Mouse (Mus musculus) liver, embryonic 16.5 days (tissue): ENCODE data around the gene Sec23a. TPM values are rescaled to one million over a fixed set of nuclear protein-coding genes. Genes with fewer than 3 reads are reported as not detected.

Source experiments
- ATAC-seq: fragments of 200-750 bp; cut with Nextera tagmentation; 2 replicates; pipeline ENCODE4 v1.8.0; 2017; ENCODE audit warnings: low read depth, mild to moderate bottlenecking, moderate number of reproducible peaks, moderate library complexity
- H3K27ac ChIP-seq: fragments of 300-500 bp; sonication (generic); 2 replicates; pipeline ENCODE4 v1.5.1; 2014; ENCODE audit warnings: mild to moderate bottlenecking, low read length
- H3K27me3 ChIP-seq: fragments of 300-500 bp; sonication (generic); 2 replicates; pipeline ENCODE4 v1.6.1; 2014; ENCODE audit warnings: low read depth, low read length, mixed read lengths; ENCODE audit not compliant: control insufficient read depth, insufficient read depth
- H3K36me3 ChIP-seq: fragments of 300-500 bp; sonication (generic); 2 replicates; pipeline ENCODE4 v1.6.1; 2014; ENCODE audit warnings: mild to moderate bottlenecking; ENCODE audit not compliant: control insufficient read depth, insufficient read depth
- H3K4me1 ChIP-seq: fragments of 300-500 bp; sonication (generic); 2 replicates; pipeline ENCODE4 v1.6.1; 2014; ENCODE audit warnings: low read depth, low read length, mixed read lengths; ENCODE audit not compliant: control insufficient read depth
- H3K4me2 ChIP-seq: fragments of 300-500 bp; sonication (generic); 2 replicates; pipeline ENCODE4 v1.6.1; 2014; ENCODE audit warnings: low read depth, low read length, mixed read lengths
- H3K4me3 ChIP-seq: fragments of 300-500 bp; sonication (generic); 2 replicates; pipeline ENCODE4 v1.5.1; 2014; ENCODE audit warnings: low read depth, mild to moderate bottlenecking, low read length
- H3K9ac ChIP-seq: fragments of 300-500 bp; sonication (generic); 2 replicates; pipeline ENCODE4 v1.6.1; 2014; ENCODE audit warnings: low read depth, low read length
- H3K9me3 ChIP-seq: fragments of 300-500 bp; sonication (generic); replicated peaks from 2 replicates; pipeline ENCODE4 v1.6.1; 2016; ENCODE audit warnings: low read length; ENCODE audit not compliant: control insufficient read depth
- WGBS: fragments of 180-500 bp; shearing (Covaris S2); extraction: QIAGEN DNeasy Blood & Tissue Kit; methylation state at CpG from one replicate; pipeline ENCODE4 v1.1.7; 2014; ENCODE audit not compliant: insufficient replicate concordance; 5-methylcytosine and 5-hydroxymethylcytosine counted together
- polyA plus RNA-seq: library from polyadenylated mRNA; unstranded; fragments of >200 nt; fragmentation: Nextera tagmentation; extraction: Ambion mirVana; gene quantifications from 2 replicates; pipeline ENCODE4 v1.2.1, GENCODE M21; 2015

Gene Sec23a
- polyA plus RNA-seq, 1 experiment from 2014 or later = 28.6 TPM

DNA sequence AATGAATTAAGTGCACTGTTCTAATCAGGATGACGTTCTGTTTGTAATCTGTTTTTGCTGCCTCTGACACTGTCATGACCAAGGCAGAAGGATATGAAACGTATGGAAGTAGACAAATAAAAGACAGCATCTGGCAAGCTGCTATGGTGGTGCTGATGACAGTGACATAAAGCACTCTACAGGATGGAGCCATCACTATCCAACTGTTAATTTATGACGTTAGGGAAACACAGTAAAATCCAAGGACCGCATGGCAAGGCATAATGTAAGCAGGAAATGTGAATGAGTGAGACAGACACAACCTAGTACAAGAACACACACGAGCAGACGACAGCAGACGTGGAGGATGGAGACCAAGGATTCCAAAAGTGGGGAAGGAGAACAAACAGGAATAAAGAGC is 55.2 kb downstream of the Sec23a start:
- Histone ChIP-seq H3K4me1 (no peaks in the 10 kb centered on the region), H3K27ac (no peak overlapping the region), H3K9ac (no peak overlapping the region), H3K9me3 (no peaks in the 10 kb centered on the region), H3K4me2 (no peak overlapping the region), H3K4me3 (no peak overlapping the region), H3K27me3 (no peaks in the 10 kb centered on the region), H3K36me3 (no peaks in the 10 kb centered on the region)
- ATAC-seq = no peak
- WGBS = 59% methylated on average over 7 of the region's 7 CpGs

DNA sequence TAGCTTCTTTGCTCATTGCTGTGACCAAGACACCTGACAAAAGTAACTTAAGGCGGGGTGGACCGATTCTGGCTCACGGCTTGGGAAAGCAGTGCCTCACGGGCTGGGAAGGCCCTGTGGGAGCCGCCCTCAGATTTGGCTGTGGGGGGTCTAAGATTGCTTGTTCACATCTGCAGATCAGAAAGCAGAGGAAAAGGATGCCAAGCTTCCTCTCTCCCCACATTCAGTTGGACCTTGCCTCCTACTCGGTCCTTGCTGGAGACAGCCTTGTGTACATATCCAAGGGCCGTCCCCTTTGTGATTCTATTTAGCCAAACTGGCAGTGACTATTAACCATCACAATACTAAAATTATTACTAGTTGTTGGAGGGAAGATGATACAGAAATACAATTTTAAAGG is 55.7 kb downstream of the Sec23a start:
- H3K4me3 ChIP-seq = no peak overlapping the region
- ATAC-seq = no peak
- 80% methylated on average over 7 of the region's 7 CpGs for WGBS
- H3K4me2 ChIP-seq = no peak overlapping the region
- no peaks in the 10 kb centered on the region for H3K27me3 ChIP-seq
- H3K4me1 ChIP-seq = no peaks in the 10 kb centered on the region
- H3K27ac ChIP-seq = no peak overlapping the region
- no peaks in the 10 kb centered on the region for H3K36me3 ChIP-seq
- H3K9me3 ChIP-seq = no peaks in the 10 kb centered on the region
- no peak overlapping the region for H3K9ac ChIP-seq

DNA sequence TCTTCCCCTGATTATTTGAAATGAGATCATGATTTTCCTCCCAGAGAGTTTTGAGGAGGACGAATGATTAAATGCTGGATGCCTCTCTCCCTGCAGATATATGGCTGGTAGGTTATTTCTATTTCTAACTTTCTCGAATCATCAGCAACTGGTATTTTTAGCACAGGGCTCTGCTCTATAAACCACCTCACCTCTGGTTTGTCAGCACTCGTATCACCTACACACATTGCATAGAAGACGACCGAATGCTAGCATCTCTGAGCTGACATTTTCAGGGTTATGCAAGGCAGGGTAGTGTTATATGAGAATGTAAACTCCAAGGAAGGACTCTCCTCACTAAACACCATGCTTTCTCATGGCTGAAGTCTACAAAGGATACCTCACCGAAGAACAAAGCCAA is 63.9 kb downstream of the Sec23a start:
- no peak overlapping the region for H3K9ac ChIP-seq
- H3K4me3 ChIP-seq = no peak overlapping the region
- 63% methylated on average over 6 of the region's 6 CpGs for WGBS
- no peak overlapping the region for H3K4me2 ChIP-seq
- H3K36me3 ChIP-seq = no peaks in the 10 kb centered on the region
- no peaks in the 10 kb centered on the region for H3K9me3 ChIP-seq
- H3K27me3 ChIP-seq = no peaks in the 10 kb centered on the region
- no peak overlapping the region for H3K27ac ChIP-seq
- H3K4me1 ChIP-seq = no peaks in the 10 kb centered on the region
- ATAC-seq = no peak

DNA sequence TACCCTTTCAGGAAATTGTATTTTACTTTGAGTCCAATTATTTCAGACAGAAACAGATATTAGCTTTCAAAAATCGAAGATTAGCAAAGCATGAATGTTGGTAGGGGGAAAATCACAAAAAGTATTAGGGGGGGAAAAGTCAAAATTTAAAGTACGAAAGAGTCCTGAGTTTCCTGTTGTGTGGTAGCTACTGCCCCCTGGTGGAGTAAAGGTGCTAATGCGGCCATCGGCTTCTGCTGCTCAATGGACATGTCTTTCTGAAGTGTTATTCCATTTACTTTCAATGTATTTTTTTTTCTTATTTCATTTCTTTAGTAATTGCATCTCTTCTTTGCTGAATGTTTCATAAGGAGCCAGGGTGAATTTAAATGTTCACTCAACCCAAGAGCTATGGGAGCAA is 64.6 kb downstream of the Sec23a start:
- Histone ChIP-seq H3K4me1 (no peaks in the 10 kb centered on the region), H3K27ac (no peak overlapping the region), H3K27me3 (no peaks in the 10 kb centered on the region), H3K4me2 (no peak overlapping the region), H3K4me3 (no peak overlapping the region), H3K36me3 (no peaks in the 10 kb centered on the region), H3K9ac (no peak overlapping the region), H3K9me3 (no peaks in the 10 kb centered on the region)
- ATAC-seq = no peak
- WGBS = 19% methylated on average over 4 of the region's 4 CpGs

DNA sequence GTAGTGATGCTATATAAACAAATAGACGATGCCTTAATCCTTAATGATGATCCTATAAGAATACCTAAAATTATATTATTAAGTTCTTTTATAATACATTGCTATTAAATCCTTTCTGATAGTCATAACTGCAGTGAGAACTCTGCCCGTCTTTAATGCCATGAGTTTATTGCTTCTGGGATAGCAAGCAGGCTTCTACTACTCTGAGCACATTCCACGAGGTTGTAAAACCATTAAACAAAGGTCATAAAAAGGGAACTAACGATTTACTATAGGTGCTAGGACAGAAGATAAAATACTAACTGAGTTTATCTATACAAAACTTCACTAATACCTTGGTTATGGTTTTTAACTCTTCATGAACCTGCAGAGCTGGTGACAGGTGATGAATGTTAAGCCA is 69.3 kb downstream of the Sec23a start:
- Histone ChIP-seq H3K9me3 (no peaks in the 10 kb centered on the region), H3K27me3 (no peaks in the 10 kb centered on the region), H3K4me2 (no peak overlapping the region), H3K9ac (no peak overlapping the region), H3K36me3 (no peaks in the 10 kb centered on the region), H3K4me3 (no peak overlapping the region), H3K27ac (no peak overlapping the region), H3K4me1 (no peaks in the 10 kb centered on the region)
- ATAC-seq = no peak
- WGBS = 60% methylated on average over 4 of the region's 4 CpGs

DNA sequence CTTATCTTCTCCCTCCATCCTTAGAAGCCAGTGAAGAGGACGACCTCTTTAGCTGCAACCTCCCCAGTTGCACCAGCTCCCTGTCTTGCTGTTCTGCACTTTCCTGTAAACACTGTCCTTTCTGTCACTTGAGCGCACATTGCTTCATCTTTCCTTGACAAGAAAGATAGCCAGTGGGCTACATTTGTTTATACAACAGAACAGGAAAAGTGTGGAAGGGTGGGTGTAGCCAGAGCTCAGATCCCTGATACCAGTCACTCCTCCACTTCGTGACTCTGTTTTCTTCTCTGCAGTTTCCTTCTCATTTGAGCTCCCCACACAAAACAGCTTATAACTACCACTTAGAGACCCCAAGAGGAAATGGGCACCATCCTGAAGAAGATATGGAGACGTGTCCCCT is 77.2 kb downstream of the Sec23a start:
- Histone ChIP-seq H3K4me3 (no peak overlapping the region), H3K4me2 (no peak overlapping the region), H3K36me3 (no peaks in the 10 kb centered on the region), H3K9ac (no peak overlapping the region), H3K9me3 (no peaks in the 10 kb centered on the region), H3K4me1 (no peaks in the 10 kb centered on the region), H3K27ac (no peak overlapping the region), H3K27me3 (no peaks in the 10 kb centered on the region)
- WGBS = 22% methylated on average over 4 of the region's 4 CpGs
- ATAC-seq = no peak

DNA sequence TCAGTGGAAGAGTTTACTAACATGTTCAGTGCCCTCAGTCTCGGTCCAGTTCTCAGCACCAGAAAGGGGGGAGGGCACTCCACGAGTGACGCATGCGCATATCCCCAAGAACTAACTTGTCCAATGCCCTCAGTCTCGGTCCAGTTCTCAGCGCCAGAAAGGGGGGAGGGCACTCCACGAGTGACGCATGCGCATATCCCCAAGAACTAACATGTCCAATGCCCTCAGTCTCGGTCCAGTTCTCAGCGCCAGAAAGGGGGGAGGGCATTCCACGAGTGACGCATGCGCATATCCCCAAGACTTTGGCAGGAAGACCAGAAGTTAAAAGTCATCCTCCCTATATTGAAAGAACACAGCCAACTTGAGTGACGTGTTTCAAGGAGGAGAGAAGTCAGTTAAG is 86.8 kb downstream of the Sec23a start:
- Histone ChIP-seq H3K27ac (no peak overlapping the region), H3K4me2 (no peak overlapping the region), H3K4me3 (no peak overlapping the region), H3K9ac (no peak overlapping the region), H3K27me3 (no peaks in the 10 kb centered on the region), H3K4me1 (no peaks in the 10 kb centered on the region), H3K36me3 (no peaks in the 10 kb centered on the region), H3K9me3 (no peaks in the 10 kb centered on the region)
- ATAC-seq = no peak
- WGBS = 76% methylated on average over 15 of the region's 15 CpGs

DNA sequence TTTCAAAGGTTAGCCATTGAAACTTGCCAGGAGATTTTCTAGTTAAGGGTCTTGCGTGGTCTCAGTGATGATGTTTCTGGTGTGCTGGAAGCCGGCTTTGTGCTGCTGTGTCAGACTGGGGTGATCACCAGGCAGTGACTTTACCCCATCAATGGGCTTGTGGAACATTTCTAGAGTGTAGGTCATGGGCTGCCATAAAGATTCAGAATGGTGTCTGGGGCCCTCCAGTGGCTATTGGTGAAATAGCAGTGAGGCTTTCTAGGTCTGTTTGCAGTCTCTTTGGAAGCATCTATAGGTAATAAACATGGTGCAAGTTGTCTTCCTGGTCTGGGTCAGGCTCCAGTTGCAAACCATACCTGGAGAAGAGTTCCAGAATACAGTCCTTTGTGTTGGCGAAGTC is 87.8 kb downstream of the Sec23a start:
- H3K9me3 ChIP-seq = no peaks in the 10 kb centered on the region
- H3K4me1 ChIP-seq = no peaks in the 10 kb centered on the region
- 52% methylated on average over 3 of the region's 3 CpGs for WGBS
- H3K9ac ChIP-seq = no peak overlapping the region
- no peak for ATAC-seq
- no peak overlapping the region for H3K27ac ChIP-seq
- H3K27me3 ChIP-seq = no peaks in the 10 kb centered on the region
- no peaks in the 10 kb centered on the region for H3K36me3 ChIP-seq
- H3K4me2 ChIP-seq = no peak overlapping the region
- H3K4me3 ChIP-seq = no peak overlapping the region

DNA sequence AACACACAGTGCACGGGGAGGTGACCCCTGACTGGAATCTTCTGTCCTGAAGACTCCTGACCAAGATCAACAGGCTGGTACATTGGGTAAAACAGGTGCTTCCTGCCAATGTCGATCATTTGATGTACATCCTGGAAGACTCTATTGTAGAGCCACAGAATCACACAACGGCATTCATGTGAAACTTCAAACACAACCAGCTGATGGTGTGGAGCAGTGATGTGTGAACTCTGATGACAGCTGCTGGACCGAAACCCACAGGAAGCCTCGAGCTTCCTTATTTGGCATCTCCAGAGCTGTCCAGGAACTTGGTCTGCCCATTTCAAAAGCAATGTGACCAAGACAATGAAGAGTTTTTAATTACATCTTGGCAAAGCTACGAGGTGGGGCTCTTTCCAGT is 91.0 kb downstream of the Sec23a start:
- Histone ChIP-seq H3K9ac (no peak overlapping the region), H3K9me3 (no peaks in the 10 kb centered on the region), H3K36me3 (no peaks in the 10 kb centered on the region), H3K4me3 (no peak overlapping the region), H3K4me1 (no peaks in the 10 kb centered on the region), H3K4me2 (no peak overlapping the region), H3K27ac (no peak overlapping the region), H3K27me3 (no peaks in the 10 kb centered on the region)
- no peak for ATAC-seq
- WGBS = 32% methylated on average over 6 of the region's 6 CpGs

DNA sequence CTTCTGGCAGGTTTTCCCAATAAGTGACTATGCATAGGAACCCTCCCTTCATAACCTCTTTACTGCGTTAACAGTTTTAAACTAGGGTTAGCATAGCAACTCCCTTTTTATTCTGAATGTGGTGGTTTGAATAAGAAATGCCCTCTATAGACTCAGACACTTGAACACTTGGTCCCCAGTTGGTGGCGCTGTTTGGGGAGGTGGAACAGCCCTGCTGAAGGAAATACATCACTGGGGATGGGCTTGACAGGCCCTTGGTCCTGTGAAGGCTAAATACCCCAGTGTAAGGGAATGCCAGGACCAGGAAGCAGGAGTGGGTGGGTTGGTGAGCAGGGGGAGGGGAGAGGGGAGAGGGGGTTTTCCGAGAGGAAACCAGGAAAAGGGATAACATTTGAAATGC is 92.3 kb downstream of the Sec23a start:
- ATAC-seq = no peak
- no peak overlapping the region for H3K4me2 ChIP-seq
- no peaks in the 10 kb centered on the region for H3K27me3 ChIP-seq
- H3K27ac ChIP-seq = no peak overlapping the region
- no peaks in the 10 kb centered on the region for H3K9me3 ChIP-seq
- no peak overlapping the region for H3K4me3 ChIP-seq
- H3K9ac ChIP-seq = no peak overlapping the region
- H3K36me3 ChIP-seq = no peaks in the 10 kb centered on the region
- H3K4me1 ChIP-seq = no peaks in the 10 kb centered on the region
- 55% methylated on average over 3 of the region's 3 CpGs for WGBS
